Mouse (Mus musculus) megakaryocyte, embryonic 14.5 days (primary cell): ENCODE results near the gene Ndufs1.

Experiments
- FLI1 ChIP-seq: IDR thresholded peaks from 2 replicates; pipeline ENCODE4 v1.6.1; 2012; ENCODE audit warnings: low read length, inconsistent platforms, mixed read lengths
- GATA1 ChIP-seq: IDR thresholded peaks from 3 replicates; pipeline ENCODE4 v1.6.1; 2012; ENCODE audit warnings: mixed read lengths, low read length, inconsistent platforms, borderline replicate concordance

GRCm38 (mm10) chr1:63225009-63225408 is 48.4 kb upstream of the Ndufs1 start:
- no peak for TF ChIP-seq GATA1
- no peak for TF ChIP-seq FLI1
